Mouse (Mus musculus): ENCODE results near the gene Syt13. TPM values are rescaled to one million over a fixed set of nuclear protein-coding genes. Genes with fewer than 3 reads are reported as not detected.

The Syt13 gene
- polyA plus RNA-seq, 1 experiment from 2014 or later, result 20.4 TPM

GRCm38 (mm10) chr2:92934312-92934982 is 19.5 kb downstream of the Syt13 start:
- H3K27ac ChIP-seq, result no peak overlapping the region
- WGBS, result 23% methylated on average over 10 of the region's 10 CpGs
- peaks cover 27% of the 10 kb centered on the region for H3K4me1 ChIP-seq (replicated peaks)
- H3K27me3 ChIP-seq (ENCODE audit: insufficient read depth, poor library complexity, severe bottlenecking), result no peaks in the 10 kb centered on the region
- H3K4me3 ChIP-seq, result no peak overlapping the region
- H3K36me3 ChIP-seq, result no peaks in the 10 kb centered on the region
- DNase-seq (ENCODE audit: low spot score), result no peak
- H3K9me3 ChIP-seq, result no peaks in the 10 kb centered on the region

DNA sequence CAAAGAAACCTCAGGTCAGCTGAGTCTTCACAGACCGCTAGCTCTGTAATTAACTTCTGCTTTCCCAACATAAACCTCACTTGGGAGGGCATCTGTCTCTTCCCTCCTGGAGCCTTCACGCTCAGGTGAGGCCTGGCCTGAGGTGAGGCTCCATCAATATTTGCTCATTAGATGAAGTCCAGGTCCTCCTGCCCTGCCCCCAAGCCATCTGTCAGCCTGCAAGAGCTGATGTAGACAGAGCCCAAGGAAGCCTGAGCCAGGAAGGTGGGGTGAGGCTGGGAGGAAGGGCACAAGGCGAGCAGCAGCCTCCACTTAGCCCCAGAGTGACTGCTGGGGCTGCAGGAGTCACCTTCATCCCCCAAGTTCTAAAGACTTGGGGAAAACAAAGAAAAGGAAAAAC is 20.6 kb downstream of the Syt13 start:
- H3K27ac ChIP-seq, result no peak overlapping the region
- H3K4me3 ChIP-seq, result no peak overlapping the region
- no peak for DNase-seq (ENCODE audit: low spot score)
- H3K9me3 ChIP-seq, result no peaks in the 10 kb centered on the region
- H3K4me1 ChIP-seq (replicated peaks), result peaks cover 27% of the 10 kb centered on the region
- no peaks in the 10 kb centered on the region for H3K36me3 ChIP-seq
- WGBS, result 51% methylated on average over 3 of the region's 3 CpGs
- peaks cover 4% of the 10 kb centered on the region for H3K27me3 ChIP-seq (ENCODE audit: insufficient read depth, poor library complexity, severe bottlenecking)

DNA sequence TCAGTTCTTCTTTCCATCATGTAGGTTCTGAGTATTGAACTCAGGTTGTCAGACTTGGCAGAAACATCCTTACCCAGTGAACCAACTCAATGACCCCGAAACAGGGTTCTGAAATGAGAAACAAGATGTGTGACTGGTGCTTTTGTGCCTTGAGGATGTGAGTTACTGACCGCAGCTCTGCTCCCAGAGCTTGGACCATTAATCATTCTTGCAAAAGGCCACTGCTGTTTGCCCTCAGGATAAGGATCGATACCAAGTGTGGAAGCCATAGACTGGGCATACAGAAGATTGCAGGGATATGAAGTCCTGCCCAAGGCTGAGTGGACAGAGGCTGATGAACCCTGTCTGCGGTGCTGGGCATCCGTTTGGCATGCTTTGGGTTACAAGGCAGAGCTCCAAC is 23.2 kb downstream of the Syt13 start:
- Histone ChIP-seq H3K9me3 (no peaks in the 10 kb centered on the region), H3K36me3 (no peaks in the 10 kb centered on the region), H3K27ac (no peak overlapping the region), H3K4me3 (no peak overlapping the region), H3K27me3 (ENCODE audit: insufficient read depth, poor library complexity, severe bottlenecking) (peaks cover 4% of the 10 kb centered on the region), H3K4me1 (replicated peaks) (peaks cover 36% of the 10 kb centered on the region)
- WGBS, result 92% methylated on average over 5 of the region's 5 CpGs
- no peak for DNase-seq (ENCODE audit: low spot score)

GRCm38 (mm10) chr2:92938827-92939226 is 23.9 kb downstream of the Syt13 start:
- H3K27me3 ChIP-seq (ENCODE audit: insufficient read depth, poor library complexity, severe bottlenecking), result peaks cover 4% of the 10 kb centered on the region
- peaks cover 36% of the 10 kb centered on the region for H3K4me1 ChIP-seq (replicated peaks)
- H3K27ac ChIP-seq, result no peak overlapping the region
- H3K4me3 ChIP-seq, result no peak overlapping the region
- 97% methylated on average over 7 of the region's 7 CpGs for WGBS
- no peaks in the 10 kb centered on the region for H3K36me3 ChIP-seq
- DNase-seq (ENCODE audit: low spot score), result no peak
- no peaks in the 10 kb centered on the region for H3K9me3 ChIP-seq

- Histone ChIP-seq H3K36me3 (no peaks in the 10 kb centered on the region), H3K4me3 (no peak overlapping the region), H3K27ac (no peak overlapping the region), H3K27me3 (ENCODE audit: insufficient read depth, poor library complexity, severe bottlenecking) (peaks cover 8% of the 10 kb centered on the region), H3K9me3 (no peaks in the 10 kb centered on the region), H3K4me1 (replicated peaks) (peaks cover 18% of the 10 kb centered on the region; the same call in 1 of the 2 replicates)
- 85% methylated on average over 9 of the region's 9 CpGs for WGBS
- no peak for DNase-seq (ENCODE audit: low spot score)
These were observed 26.1 kb downstream of the Syt13 start for GRCm38 (mm10) chr2:92940963-92941362.

- no peaks in the 10 kb centered on the region for H3K9me3 ChIP-seq
- WGBS, result 77% methylated on average over 3 of the region's 3 CpGs
- no peak overlapping the region for H3K27ac ChIP-seq
- H3K27me3 ChIP-seq (ENCODE audit: insufficient read depth, poor library complexity, severe bottlenecking), result peaks cover 9% of the 10 kb centered on the region
- H3K36me3 ChIP-seq, result no peaks in the 10 kb centered on the region
- H3K4me3 ChIP-seq, result no peak overlapping the region
- DNase-seq (ENCODE audit: low spot score), result no peak
- H3K4me1 ChIP-seq (replicated peaks), result peaks cover 17% of the 10 kb centered on the region; the same call in 1 of the 2 replicates
These were observed 26.6 kb downstream of the Syt13 start for GRCm38 (mm10) chr2:92941463-92941862.

DNA sequence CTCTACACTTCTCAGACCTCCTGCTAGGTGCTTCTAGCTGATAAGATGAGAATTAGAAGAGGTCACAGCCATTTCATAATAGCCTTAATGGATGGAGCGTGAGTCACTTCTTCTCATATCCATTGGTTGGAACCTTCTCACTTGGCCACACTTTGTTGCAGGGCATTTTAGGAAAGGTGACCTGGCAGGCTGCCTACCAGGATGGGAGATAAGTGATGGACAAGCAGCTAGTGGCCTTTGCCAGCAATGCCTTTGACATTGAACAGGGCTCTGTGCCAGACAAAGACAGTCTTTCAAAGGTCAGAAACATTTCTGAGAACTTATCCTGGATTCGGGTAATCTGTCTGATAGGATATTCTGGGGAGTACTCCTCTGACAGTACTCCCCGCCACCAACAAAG is 28.5 kb downstream of the Syt13 start:
- DNase-seq (ENCODE audit: low spot score), result no peak
- Histone ChIP-seq H3K27ac (no peak overlapping the region), H3K4me1 (replicated peaks) (peaks cover 22% of the 10 kb centered on the region), H3K27me3 (ENCODE audit: insufficient read depth, poor library complexity, severe bottlenecking) (peaks cover 15% of the 10 kb centered on the region), H3K36me3 (no peaks in the 10 kb centered on the region), H3K9me3 (no peaks in the 10 kb centered on the region), H3K4me3 (no peak overlapping the region)
- WGBS, result 94% methylated on average over 3 of the region's 3 CpGs

DNA sequence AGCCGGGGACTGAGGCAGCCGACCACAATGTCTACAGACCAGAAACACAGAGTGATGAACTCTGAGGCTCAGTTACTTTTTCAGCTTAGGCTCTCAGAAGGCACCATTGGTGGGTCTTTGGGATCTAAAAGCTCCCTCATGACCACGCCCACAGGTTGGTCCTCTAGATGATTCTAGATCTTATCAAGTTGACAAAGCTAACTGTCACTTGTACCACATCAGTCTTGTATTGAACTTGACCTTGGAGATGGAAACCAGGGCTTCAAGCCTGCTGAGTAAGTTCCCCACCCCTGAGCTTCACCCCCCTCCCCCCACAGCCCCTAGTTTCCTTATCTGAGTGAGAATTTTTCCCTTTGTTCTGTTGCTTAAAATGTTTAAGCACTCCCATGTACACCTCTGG is 29.5 kb downstream of the Syt13 start:
- Histone ChIP-seq H3K9me3 (no peaks in the 10 kb centered on the region), H3K4me1 (replicated peaks) (peaks cover 31% of the 10 kb centered on the region), H3K27ac (no peak overlapping the region), H3K36me3 (no peaks in the 10 kb centered on the region), H3K4me3 (no peak overlapping the region), H3K27me3 (ENCODE audit: insufficient read depth, poor library complexity, severe bottlenecking) (peaks cover 15% of the 10 kb centered on the region)
- WGBS, result 92% methylated on average over 3 of the region's 3 CpGs
- no peak for DNase-seq (ENCODE audit: low spot score)

DNA sequence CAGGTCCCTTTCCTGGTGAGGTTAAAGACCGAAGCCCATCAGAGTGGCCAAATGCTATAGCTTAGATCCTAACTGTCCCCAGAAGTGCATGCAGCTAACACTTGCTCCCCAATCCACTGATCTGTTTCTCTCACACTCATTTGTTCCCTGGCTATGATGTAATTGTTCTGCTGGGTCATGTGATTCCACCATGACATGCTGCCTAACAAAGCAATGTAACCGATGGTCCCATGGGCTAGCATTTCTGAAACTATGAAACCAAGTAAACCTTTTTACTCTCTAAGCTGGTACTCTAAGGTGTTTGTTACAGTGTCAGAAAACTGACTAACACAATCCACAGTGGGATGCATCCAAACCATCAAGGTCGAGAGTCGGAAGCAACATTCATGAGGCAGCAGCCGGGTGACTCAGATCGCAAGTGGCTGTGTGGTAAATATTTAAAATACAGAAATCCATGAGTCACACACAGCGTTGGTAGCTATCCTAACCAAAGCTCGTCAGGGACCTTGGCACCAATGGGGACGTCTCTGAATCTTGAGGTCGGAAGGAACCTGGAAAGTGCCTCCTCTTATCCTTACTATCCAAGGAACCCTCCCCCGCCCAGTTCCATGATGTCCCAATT is 30.3 kb downstream of the Syt13 start:
- Histone ChIP-seq H3K27me3 (ENCODE audit: insufficient read depth, poor library complexity, severe bottlenecking) (peaks cover 11% of the 10 kb centered on the region), H3K4me3 (no peak overlapping the region), H3K27ac (no peak overlapping the region), H3K9me3 (no peaks in the 10 kb centered on the region), H3K36me3 (no peaks in the 10 kb centered on the region), H3K4me1 (replicated peaks) (peaks cover 39% of the 10 kb centered on the region)
- WGBS, result 91% methylated on average over 11 of the region's 11 CpGs
- DNase-seq (ENCODE audit: low spot score), result no peak

DNA sequence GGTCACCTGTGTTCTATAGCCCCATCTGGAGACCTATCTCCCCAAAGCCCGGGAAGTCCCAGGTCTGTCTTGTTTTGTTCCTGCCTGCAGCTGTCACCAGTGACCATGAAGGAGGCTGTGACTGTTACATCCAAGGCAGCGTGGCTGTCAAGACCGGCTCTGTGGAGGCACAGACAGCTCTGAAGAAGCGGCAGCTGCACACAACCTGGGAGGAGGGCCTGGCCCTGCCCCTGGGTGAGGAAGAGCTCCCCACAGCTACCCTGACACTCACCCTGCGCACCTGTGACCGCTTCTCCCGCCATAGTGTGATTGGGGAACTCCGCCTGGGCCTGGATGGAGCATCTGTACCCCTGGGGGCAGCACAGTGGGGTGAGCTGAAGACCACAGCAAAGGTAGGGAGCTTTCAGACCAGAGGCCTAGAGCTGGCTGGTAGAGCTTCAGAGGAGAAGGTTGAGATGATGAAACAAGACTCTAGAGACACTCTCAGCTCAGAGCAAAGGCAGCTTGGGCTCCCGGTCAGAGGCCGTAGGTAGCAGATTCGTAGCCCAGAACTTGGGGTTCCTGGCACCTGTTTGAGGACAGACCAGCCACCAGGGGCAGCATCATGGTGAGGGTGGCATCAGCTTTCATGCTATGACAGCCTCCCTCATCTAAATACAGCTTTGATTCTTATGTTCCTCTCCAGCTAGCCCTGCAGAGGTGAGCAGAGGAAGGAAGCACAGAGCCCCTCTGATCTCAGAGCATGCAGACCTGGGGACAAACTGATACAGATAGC is 31.1 kb downstream of the Syt13 start:
- Histone ChIP-seq H3K4me3 (no peak overlapping the region), H3K36me3 (no peaks in the 10 kb centered on the region), H3K27me3 (ENCODE audit: insufficient read depth, poor library complexity, severe bottlenecking) (peaks cover 11% of the 10 kb centered on the region; the same call in 1 of the 2 replicates), H3K27ac (no peak overlapping the region), H3K4me1 (replicated peaks) (peaks cover 39% of the 10 kb centered on the region), H3K9me3 (no peaks in the 10 kb centered on the region)
- WGBS, result 85% methylated on average over 11 of the region's 11 CpGs
- DNase-seq (ENCODE audit: low spot score), result no peak

- H3K27ac ChIP-seq, result 0 out of 2 replicates have a peak overlapping the region, but pooled peaks have one; percentile 43
- no peaks in the 10 kb centered on the region for H3K36me3 ChIP-seq
- H3K4me3 ChIP-seq, result no peak overlapping the region
- H3K4me1 ChIP-seq (replicated peaks), result peaks cover 32% of the 10 kb centered on the region
- DNase-seq (ENCODE audit: low spot score), result peak; percentile 50
- H3K27me3 ChIP-seq (ENCODE audit: insufficient read depth, poor library complexity, severe bottlenecking), result peaks cover 15% of the 10 kb centered on the region; the same call in 1 of the 2 replicates
- H3K9me3 ChIP-seq, result no peaks in the 10 kb centered on the region
- WGBS, result 14% methylated on average over 12 of the region's 12 CpGs
These were observed 33.2 kb downstream of the Syt13 start for GRCm38 (mm10) chr2:92947981-92948698.

DNA sequence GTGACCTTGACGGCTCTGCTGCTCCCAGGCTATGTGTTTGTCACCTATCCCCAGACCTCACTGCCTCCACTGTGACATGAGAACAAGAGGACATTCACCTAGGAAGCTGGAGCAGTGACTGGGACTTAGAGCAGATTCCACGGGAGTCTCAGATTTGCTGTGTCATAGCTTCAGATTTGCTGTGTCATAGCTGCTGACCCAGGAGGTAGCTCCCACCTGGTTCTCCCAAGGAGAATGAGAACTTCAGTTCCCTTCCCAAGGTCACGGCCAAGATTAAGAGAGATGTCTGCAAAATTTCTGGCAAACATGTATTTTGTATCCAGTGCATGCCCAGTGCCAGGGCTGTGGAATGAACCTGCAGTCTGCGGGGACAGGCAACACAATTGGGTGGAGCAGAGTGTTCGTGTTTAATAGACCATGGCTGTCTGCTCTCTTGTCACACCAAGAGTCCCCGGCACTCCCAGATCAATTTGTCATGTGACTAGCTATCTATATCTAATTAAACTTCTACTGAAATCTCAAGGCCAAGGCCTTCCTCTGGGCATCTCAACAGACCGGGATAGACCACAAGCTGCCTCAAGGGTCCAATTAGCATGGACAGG is 33.9 kb downstream of the Syt13 start:
- H3K9me3 ChIP-seq, result no peaks in the 10 kb centered on the region
- peak; percentile 9 for DNase-seq (ENCODE audit: low spot score)
- no peak overlapping the region for H3K4me3 ChIP-seq
- H3K36me3 ChIP-seq, result no peaks in the 10 kb centered on the region
- H3K4me1 ChIP-seq (replicated peaks), result peaks cover 36% of the 10 kb centered on the region
- peaks cover 15% of the 10 kb centered on the region; the same call in 1 of the 2 replicates for H3K27me3 ChIP-seq (ENCODE audit: insufficient read depth, poor library complexity, severe bottlenecking)
- WGBS, result 50% methylated on average over 7 of the region's 7 CpGs
- peak overlapping the region; percentile 53; the same call in 1 of the 2 replicates for H3K27ac ChIP-seq
